Mouse (Mus musculus) gastrocnemius, postnatal 4 days (tissue): Measurements from ENCODE around the gene Kifc1. TPM values are rescaled to one million over a fixed set of nuclear protein-coding genes. Genes with fewer than 3 reads are reported as not detected.
"Not testable (repeated sequence)": the region's sequence is repeated elsewhere in the genome, so short reads cannot be mapped to it uniquely, and the experiment has no call there.

ENCODE experiments used
- DNase-seq, 2 experiments: peaks; one replicate each; pipeline ENCODE4 v3.0.0; 2021 to 2022; ENCODE audit warnings: low spot score in 2 of 2, mixed read lengths in 2 of 2
- total RNA-seq, 2 experiments: library from RNA; stranded (reverse); gene quantifications; 2 replicates each; pipeline ENCODE4 v1.2.3; 2021

Gene Kifc1
- total RNA-seq, 2 experiments from 2014 or later = 16.5 to 18.9 TPM

GRCm38 (mm10) chr17:33919351-33920281, 29.2 kb upstream of the Kifc1 start:
- DNase-seq = peak in 1 of 2 experiments; percentile 59

- DNase-seq = no peak
Measured at GRCm38 (mm10) chr17:33918293-33919203, 28.1 kb upstream of the Kifc1 start.

- DNase-seq = no peak
Measured at GRCm38 (mm10) chr17:33917656-33918292, 27.3 kb upstream of the Kifc1 start.

- no peak for DNase-seq
Measured at GRCm38 (mm10) chr17:33916847-33917655, 26.6 kb upstream of the Kifc1 start.

- no peak for DNase-seq
Measured at GRCm38 (mm10) chr17:33916294-33916693, 25.8 kb upstream of the Kifc1 start.

- peak; percentile 81 to 92 for DNase-seq
Measured at GRCm38 (mm10) chr17:33915671-33916250, 25.3 kb upstream of the Kifc1 start, which contains the start of the genes Tapbp and Zbtb22. Gene Tapbp (plus strand): TSS chr17:33915899. Gene Zbtb22 (plus strand): TSS chr17:33915904.

GRCm38 (mm10) chr17:33914969-33915391, 24.5 kb upstream of the Kifc1 start:
- DNase-seq = no peak

GRCm38 (mm10) chr17:33913905-33914304, 23.4 kb upstream of the Kifc1 start:
- DNase-seq = no peak

- no peak for DNase-seq
Measured at GRCm38 (mm10) chr17:33913264-33913663, 22.8 kb upstream of the Kifc1 start.

- no peak for DNase-seq
Measured at GRCm38 (mm10) chr17:33911813-33912414, 21.5 kb upstream of the Kifc1 start.

GRCm38 (mm10) chr17:33911052-33911812, 20.8 kb upstream of the Kifc1 start:
- no peak for DNase-seq

- no peak for DNase-seq
Measured at GRCm38 (mm10) chr17:33910346-33911051, 20.0 kb upstream of the Kifc1 start.

GRCm38 (mm10) chr17:33909869-33910250, 19.4 kb upstream of the Kifc1 start:
- DNase-seq = no peak

GRCm38 (mm10) chr17:33909077-33909868, 18.8 kb upstream of the Kifc1 start, which contains the start of gene Daxx:
Gene Daxx (plus strand): TSS chr17:33909414.
- DNase-seq = peak; percentile 98 to 99

GRCm38 (mm10) chr17:33908331-33909076, 18.0 kb upstream of the Kifc1 start:
- peak in 1 of 2 experiments; percentile 45 for DNase-seq

- not testable (repeated sequence) for DNase-seq
Measured at GRCm38 (mm10) chr17:33904835-33905234, 14.4 kb upstream of the Kifc1 start, which contains the start of gene Platr17. Gene Platr17 (plus strand): TSS chr17:33905135.
